Mouse (Mus musculus): ENCODE measurements around the gene Mettl7a2. TPM values are rescaled to one million over a fixed set of nuclear protein-coding genes. Genes with fewer than 3 reads are reported as not detected.

Gene Mettl7a2
- polyA plus RNA-seq, 1 experiment from 2014 or later: not detected

DNA sequence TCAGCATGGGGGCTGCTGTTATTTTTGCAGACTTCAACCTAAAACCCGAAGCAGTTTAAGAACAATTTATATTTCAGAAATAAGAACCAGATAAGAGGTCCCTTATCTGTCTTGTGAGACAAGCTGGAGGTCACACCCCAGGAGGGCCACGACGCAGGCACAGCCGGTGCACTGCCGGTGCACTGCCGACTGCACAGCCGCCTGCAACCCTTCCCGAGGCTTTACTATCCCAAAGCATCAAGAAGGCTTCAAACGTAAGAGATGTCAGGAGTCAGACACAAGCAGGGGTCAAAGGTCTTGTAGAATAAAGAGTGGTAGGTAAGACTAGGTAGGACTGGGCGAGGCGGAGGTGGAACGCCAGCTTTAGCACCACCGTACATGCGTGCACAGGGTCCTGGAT, 49.3 kb downstream of the Mettl7a2 start:
- Histone ChIP-seq H3K9me3 (replicated peaks; ENCODE audit: control insufficient read depth, low read length) (no peaks in the 10 kb centered on the region), H3K9ac (ENCODE audit: low read depth, low read length) (0 out of 2 replicates have a peak overlapping the region, but pooled peaks have one; percentile 1), H3K4me1 (ENCODE audit: control insufficient read depth, low read depth, low read length) (peaks cover 34% of the 10 kb centered on the region), H3K27ac (ENCODE audit: low read length) (peak overlapping the region; percentile 18), H3K27me3 (ENCODE audit: control insufficient read depth, insufficient read depth, low read depth, low read length) (no peaks in the 10 kb centered on the region), H3K4me2 (ENCODE audit: low read depth, low read length) (peak overlapping the region; percentile 46), H3K36me3 (ENCODE audit: control insufficient read depth, insufficient read depth) (peaks cover 89% of the 10 kb centered on the region), H3K4me3 (ENCODE audit: low read depth, low read length) (peak overlapping the region; percentile 36)
- WGBS (ENCODE audit: insufficient replicate concordance): 62% methylated on average over 14 of the region's 14 CpGs
- no peak for ATAC-seq (ENCODE audit: low read depth)

GRCm38 (mm10) chr15:100402798-100403197, 49.8 kb downstream of the Mettl7a2 start:
- H3K4me2 ChIP-seq (ENCODE audit: low read depth, low read length): peak overlapping the region; percentile 46
- H3K27ac ChIP-seq (ENCODE audit: low read length): peak overlapping the region; percentile 65
- H3K36me3 ChIP-seq (ENCODE audit: control insufficient read depth, insufficient read depth): peaks cover 89% of the 10 kb centered on the region
- H3K4me1 ChIP-seq (ENCODE audit: control insufficient read depth, low read depth, low read length): peaks cover 34% of the 10 kb centered on the region
- H3K4me3 ChIP-seq (ENCODE audit: low read depth, low read length): peak overlapping the region; percentile 36
- no peaks in the 10 kb centered on the region for H3K27me3 ChIP-seq (ENCODE audit: control insufficient read depth, insufficient read depth, low read depth, low read length)
- peak overlapping the region; percentile 31; the same call in 1 of the 2 replicates for H3K9ac ChIP-seq (ENCODE audit: low read depth, low read length)
- WGBS (ENCODE audit: insufficient replicate concordance): 64% methylated on average over 4 of the region's 4 CpGs
- no peak for ATAC-seq (ENCODE audit: low read depth)
- no peaks in the 10 kb centered on the region for H3K9me3 ChIP-seq (replicated peaks; ENCODE audit: control insufficient read depth, low read length)

- no peaks in the 10 kb centered on the region for H3K9me3 ChIP-seq (replicated peaks; ENCODE audit: control insufficient read depth, low read length)
- peak; percentile 51 for ATAC-seq (ENCODE audit: low read depth)
- no peak overlapping the region for H3K9ac ChIP-seq (ENCODE audit: low read depth, low read length)
- peaks cover 89% of the 10 kb centered on the region for H3K36me3 ChIP-seq (ENCODE audit: control insufficient read depth, insufficient read depth)
- peaks cover 34% of the 10 kb centered on the region for H3K4me1 ChIP-seq (ENCODE audit: control insufficient read depth, low read depth, low read length)
- peak overlapping the region; percentile 46 for H3K4me2 ChIP-seq (ENCODE audit: low read depth, low read length)
- peak overlapping the region; percentile 36 for H3K4me3 ChIP-seq (ENCODE audit: low read depth, low read length)
- H3K27ac ChIP-seq (ENCODE audit: low read length): peak overlapping the region; percentile 65
- WGBS (ENCODE audit: insufficient replicate concordance): 85% methylated on average over 16 of the region's 16 CpGs
- H3K27me3 ChIP-seq (ENCODE audit: control insufficient read depth, insufficient read depth, low read depth, low read length): no peaks in the 10 kb centered on the region
Measured at GRCm38 (mm10) chr15:100403318-100404000, 50.5 kb downstream of the Mettl7a2 start.

DNA sequence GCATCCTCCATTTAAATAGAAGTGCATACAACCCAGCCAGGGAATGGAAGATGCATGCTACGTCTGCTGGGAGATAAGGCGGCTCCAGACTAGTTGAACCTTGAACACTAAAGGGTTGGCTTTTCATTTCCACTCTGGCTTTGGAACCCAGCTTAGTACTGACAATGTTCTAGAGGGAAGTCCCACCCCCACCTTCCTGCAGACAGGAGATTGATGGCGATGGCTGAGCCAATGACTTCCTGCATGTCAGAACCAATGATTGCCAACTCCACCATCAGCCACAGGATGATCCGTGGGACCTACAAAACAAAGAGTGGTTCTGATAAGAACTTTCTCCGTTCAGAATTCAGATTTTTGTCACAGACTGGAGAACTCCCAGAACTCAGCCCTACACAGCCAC, 53.1 kb downstream of the Mettl7a2 start:
- WGBS (ENCODE audit: insufficient replicate concordance): 43% methylated on average over 5 of the region's 5 CpGs
- H3K4me1 ChIP-seq (ENCODE audit: control insufficient read depth, low read depth, low read length): peaks cover 38% of the 10 kb centered on the region
- no peak for ATAC-seq (ENCODE audit: low read depth)
- H3K9me3 ChIP-seq (replicated peaks; ENCODE audit: control insufficient read depth, low read length): no peaks in the 10 kb centered on the region
- H3K4me3 ChIP-seq (ENCODE audit: low read depth, low read length): no peak overlapping the region
- no peak overlapping the region for H3K4me2 ChIP-seq (ENCODE audit: low read depth, low read length)
- peaks cover 81% of the 10 kb centered on the region for H3K36me3 ChIP-seq (ENCODE audit: control insufficient read depth, insufficient read depth)
- H3K27ac ChIP-seq (ENCODE audit: low read length): no peak overlapping the region
- H3K9ac ChIP-seq (ENCODE audit: low read depth, low read length): no peak overlapping the region
- no peaks in the 10 kb centered on the region for H3K27me3 ChIP-seq (ENCODE audit: control insufficient read depth, insufficient read depth, low read depth, low read length)

- Histone ChIP-seq H3K4me2 (ENCODE audit: low read depth, low read length) (peak overlapping the region; percentile 59), H3K27me3 (ENCODE audit: control insufficient read depth, insufficient read depth, low read depth, low read length) (no peaks in the 10 kb centered on the region), H3K27ac (ENCODE audit: low read length) (peak overlapping the region; percentile 90), H3K9ac (ENCODE audit: low read depth, low read length) (peak overlapping the region; percentile 46), H3K9me3 (replicated peaks; ENCODE audit: control insufficient read depth, low read length) (no peaks in the 10 kb centered on the region), H3K4me1 (ENCODE audit: control insufficient read depth, low read depth, low read length) (peaks cover 56% of the 10 kb centered on the region), H3K36me3 (ENCODE audit: control insufficient read depth, insufficient read depth) (peaks cover 39% of the 10 kb centered on the region), H3K4me3 (ENCODE audit: low read depth, low read length) (peak overlapping the region; percentile 38)
- 35% methylated on average over 14 of the region's 14 CpGs for WGBS (ENCODE audit: insufficient replicate concordance)
- peak; percentile 79 for ATAC-seq (ENCODE audit: low read depth)
Measured at GRCm38 (mm10) chr15:100410918-100411672, 58.1 kb downstream of the Mettl7a2 start.

Other genes starting within 250 kb of the Mettl7a2 start
- 28.6 and 31.4 TPM in 2 replicates for gene Atf1, start 125.4 kb upstream of the Mettl7a2 start, polyA plus RNA-seq (2015; fragmentation: Nextera tagmentation; extraction: Ambion mirVana)
- gene Tmprss12, start 72.4 kb upstream of the Mettl7a2 start, polyA plus RNA-seq (2015; fragmentation: Nextera tagmentation; extraction: Ambion mirVana): not detected in 2 replicates
- gene Mettl7a1, start 49.1 kb upstream of the Mettl7a2 start, polyA plus RNA-seq (2015; fragmentation: Nextera tagmentation; extraction: Ambion mirVana): 12.6 and 13.5 TPM in 2 replicates
- not detected in 2 replicates for gene Mettl7a3, start 18.3 kb upstream of the Mettl7a2 start, polyA plus RNA-seq (2015; fragmentation: Nextera tagmentation; extraction: Ambion mirVana)
- gene Methig1, start 51 bp upstream of the Mettl7a2 start, polyA plus RNA-seq (2015; fragmentation: Nextera tagmentation; extraction: Ambion mirVana): 0.08 and 0.13 TPM in 2 replicates
- gene Higd1c, start 11.3 kb downstream of the Mettl7a2 start, polyA plus RNA-seq (2015; fragmentation: Nextera tagmentation; extraction: Ambion mirVana): not detected in 2 replicates
- 0.04 TPM in 1 of 2 replicates, not detected in the other for gene Gm5475, start 68.9 kb downstream of the Mettl7a2 start, polyA plus RNA-seq (2015; fragmentation: Nextera tagmentation; extraction: Ambion mirVana)
- 37.1 and 40.0 TPM in 2 replicates for gene Slc11a2, start 71.9 kb downstream of the Mettl7a2 start, polyA plus RNA-seq (2015; fragmentation: Nextera tagmentation; extraction: Ambion mirVana)
- 12.8 and 15.3 TPM in 2 replicates for gene Letmd1, start 115.8 kb downstream of the Mettl7a2 start, polyA plus RNA-seq (2015; fragmentation: Nextera tagmentation; extraction: Ambion mirVana)
- gene Csrnp2, start 142.3 kb downstream of the Mettl7a2 start, polyA plus RNA-seq (2015; fragmentation: Nextera tagmentation; extraction: Ambion mirVana): 0.84 and 0.98 TPM in 2 replicates
- 3.5 and 4.3 TPM in 2 replicates for gene Tfcp2, start 198.8 kb downstream of the Mettl7a2 start, polyA plus RNA-seq (2015; fragmentation: Nextera tagmentation; extraction: Ambion mirVana)
- gene Pou6f1, start 246.8 kb downstream of the Mettl7a2 start, polyA plus RNA-seq (2015; fragmentation: Nextera tagmentation; extraction: Ambion mirVana): 0.18 and 0.50 TPM in 2 replicates

Measured in liver, embryonic 16.5 days (tissue).